Mouse (Mus musculus): ENCODE results near the gene Mbnl3. TPM values are rescaled to one million over a fixed set of nuclear protein-coding genes. Genes with fewer than 3 reads are reported as not detected.

Gene Mbnl3
- polyA plus RNA-seq (2015; fragmentation: Nextera tagmentation; extraction: Ambion mirVana) = 0.67 and 3.4 TPM in 2 replicates

DNA sequence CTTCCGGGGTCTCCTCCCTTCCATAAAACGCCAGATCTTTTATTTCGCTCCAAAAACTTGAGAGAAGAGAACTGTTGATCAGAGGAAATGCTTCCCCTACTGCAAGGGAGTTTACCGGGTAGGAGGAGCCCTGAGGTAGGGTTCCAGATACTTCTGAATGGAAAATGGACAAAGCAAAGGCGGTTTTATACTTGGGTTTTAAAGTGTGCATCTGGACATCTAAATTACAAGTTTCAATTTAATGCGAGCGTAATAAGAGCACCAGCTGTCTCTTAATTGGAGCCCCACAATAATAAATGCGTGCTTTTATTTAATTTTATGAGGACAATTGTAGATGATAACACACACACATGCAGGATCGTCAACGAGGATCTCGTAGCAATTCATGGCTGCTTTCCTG lies at the start of gene Mbnl3:
Gene Mbnl3, minus strand, starts transcription at position 101 of the 400 bp plus-strand sequence.
- Histone ChIP-seq H3K36me3 (no peaks in the 10 kb centered on the region), H3K4me2 (peak within 1 kb of the TSS; percentile 93), H3K9me3 (replicated peaks) (no peaks in the 10 kb centered on the region), H3K27me3 (replicated peaks) (peaks cover 3% of the 10 kb centered on the region; the same call in 1 of the 2 replicates), H3K4me3 (replicated peaks) (peak within 1 kb of the TSS; percentile 51), H3K4me1 (no peaks in the 10 kb centered on the region), H3K9ac (replicated peaks) (0 out of 2 replicates have a peak within 1 kb of the TSS, but pooled peaks have one; percentile 2), H3K27ac (replicated peaks) (no peak within 1 kb of the TSS)
- ATAC-seq (ENCODE audit: low FRiP score) = no peak
- WGBS = 29% methylated on average over 11 of the region's 11 CpGs

- Histone ChIP-seq H3K27ac (replicated peaks) (no peak overlapping the region), H3K4me3 (replicated peaks) (peak overlapping the region; percentile 51), H3K4me1 (no peaks in the 10 kb centered on the region), H3K9me3 (replicated peaks) (no peaks in the 10 kb centered on the region), H3K36me3 (no peaks in the 10 kb centered on the region), H3K4me2 (peak overlapping the region; percentile 93), H3K9ac (replicated peaks) (0 out of 2 replicates have a peak overlapping the region, but pooled peaks have one; percentile 2), H3K27me3 (replicated peaks) (peaks cover 3% of the 10 kb centered on the region; the same call in 1 of the 2 replicates)
- WGBS = 21% methylated on average over 70 of the region's 79 CpGs
- ATAC-seq (ENCODE audit: low FRiP score) = peak; percentile 76; the same call in 1 of the 2 replicates
Measured at GRCm38 (mm10) chrX:51205548-51206324, 596 bp downstream of the Mbnl3 start.

GRCm38 (mm10) chrX:51204626-51205547 lies 1.4 kb downstream of the Mbnl3 start:
- peak; percentile 79 for ATAC-seq (ENCODE audit: low FRiP score)
- Histone ChIP-seq H3K4me1 (no peaks in the 10 kb centered on the region), H3K36me3 (no peaks in the 10 kb centered on the region), H3K27ac (replicated peaks) (no peak overlapping the region), H3K4me3 (replicated peaks) (peak overlapping the region; percentile 51), H3K9ac (replicated peaks) (0 out of 2 replicates have a peak overlapping the region, but pooled peaks have one; percentile 20), H3K9me3 (replicated peaks) (no peaks in the 10 kb centered on the region), H3K27me3 (replicated peaks) (peaks cover 3% of the 10 kb centered on the region; the same call in 1 of the 2 replicates), H3K4me2 (peak overlapping the region; percentile 93)
- WGBS = 23% methylated on average over 44 of the region's 67 CpGs

DNA sequence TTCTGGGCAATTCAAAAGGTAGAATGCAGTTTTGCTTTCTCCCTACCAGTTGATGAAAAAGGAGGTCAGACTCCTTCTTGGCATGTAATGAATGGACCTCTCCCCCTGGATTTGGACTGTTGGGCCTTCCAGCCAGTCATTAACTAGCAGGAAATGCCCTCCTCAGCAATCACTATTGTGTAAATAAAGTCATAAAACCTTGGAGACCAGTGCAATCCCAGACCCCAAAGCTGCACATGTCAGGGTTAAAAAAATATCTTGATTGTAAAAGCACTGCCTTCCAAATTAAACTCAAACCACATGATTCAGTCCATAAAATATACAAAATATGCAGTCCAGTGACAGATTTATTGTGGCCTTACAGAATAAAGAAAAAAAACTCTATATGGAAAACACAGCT lies 9.3 kb downstream of the Mbnl3 start:
- ATAC-seq (ENCODE audit: low FRiP score) = no peak
- Histone ChIP-seq H3K9ac (replicated peaks) (no peak overlapping the region), H3K36me3 (no peaks in the 10 kb centered on the region)

DNA sequence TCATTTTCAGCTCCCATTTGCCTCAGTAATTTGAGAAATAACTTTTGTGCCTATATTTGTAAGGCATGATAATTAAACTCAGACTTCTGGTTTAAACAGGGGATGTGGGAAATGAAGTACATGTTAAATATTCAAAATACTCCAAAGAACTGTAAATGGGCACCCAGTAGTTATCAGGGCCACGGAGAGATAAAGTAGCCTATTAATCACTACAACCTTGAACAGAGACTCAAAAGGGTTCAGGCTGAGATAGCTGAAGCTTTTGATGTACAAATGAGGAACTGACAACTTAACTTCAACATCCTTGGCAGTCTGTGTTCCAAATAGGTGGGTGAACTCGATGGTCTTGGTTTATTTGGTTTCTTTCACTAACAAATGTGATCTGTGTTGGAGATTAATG lies 34.4 kb downstream of the Mbnl3 start:
- no peak for ATAC-seq (ENCODE audit: low FRiP score)
- 42% methylated on average over 2 of the region's 2 CpGs for WGBS

More for the DNA sequence above, 9.3 kb downstream of the Mbnl3 start:
- Histone ChIP-seq H3K4me2 (no peak overlapping the region), H3K4me1 (no peaks in the 10 kb centered on the region), H3K4me3 (replicated peaks) (no peak overlapping the region), H3K27me3 (replicated peaks) (no peaks in the 10 kb centered on the region), H3K9me3 (replicated peaks) (no peaks in the 10 kb centered on the region), H3K27ac (replicated peaks) (no peak overlapping the region)

DNA sequence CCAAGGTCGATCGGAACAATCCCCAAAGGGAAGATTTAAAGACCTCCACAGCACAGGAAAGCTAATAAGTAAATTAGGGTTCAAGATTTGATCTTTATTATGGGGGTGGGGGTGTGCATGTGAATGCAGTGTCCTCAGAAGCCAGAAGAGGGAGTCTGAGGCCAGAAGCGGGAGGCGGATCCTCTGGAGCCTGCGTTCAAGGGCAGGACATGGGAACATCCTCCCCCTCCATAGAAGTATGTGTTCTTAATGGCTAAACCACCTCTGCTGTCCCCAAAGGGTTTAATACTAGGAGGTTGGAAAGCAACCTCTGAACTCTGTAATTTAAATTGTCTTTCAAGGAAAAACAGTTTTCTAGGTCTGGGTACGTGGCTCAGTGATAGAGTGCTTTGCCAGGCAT lies 34.9 kb downstream of the Mbnl3 start:
- ATAC-seq (ENCODE audit: low FRiP score) = no peak
- Histone ChIP-seq H3K36me3 (no peaks in the 10 kb centered on the region), H3K9me3 (replicated peaks) (no peaks in the 10 kb centered on the region), H3K27ac (replicated peaks) (no peak overlapping the region), H3K4me2 (no peak overlapping the region), H3K9ac (replicated peaks) (no peak overlapping the region), H3K4me1 (no peaks in the 10 kb centered on the region), H3K27me3 (replicated peaks) (no peaks in the 10 kb centered on the region), H3K4me3 (replicated peaks) (no peak overlapping the region)
- 69% methylated on average over 6 of the region's 6 CpGs for whole genome bisulfite sequencing

More for the DNA sequence above, 34.4 kb downstream of the Mbnl3 start:
- no peaks in the 10 kb centered on the region for H3K27me3 ChIP-seq (replicated peaks)
- H3K27ac ChIP-seq (replicated peaks) = no peak overlapping the region
- H3K9me3 ChIP-seq (replicated peaks) = no peaks in the 10 kb centered on the region
- H3K9ac ChIP-seq (replicated peaks) = no peak overlapping the region
- no peak overlapping the region for H3K4me2 ChIP-seq
- H3K4me3 ChIP-seq (replicated peaks) = no peak overlapping the region
- no peaks in the 10 kb centered on the region for H3K36me3 ChIP-seq
- H3K4me1 ChIP-seq = no peaks in the 10 kb centered on the region

GRCm38 (mm10) chrX:51170404-51170803 lies 35.9 kb downstream of the Mbnl3 start:
- WGBS = 93% methylated on average over 1 of the region's 1 CpGs
- Histone ChIP-seq H3K27me3 (replicated peaks) (no peaks in the 10 kb centered on the region), H3K4me1 (no peaks in the 10 kb centered on the region), H3K9ac (replicated peaks) (no peak overlapping the region), H3K4me2 (no peak overlapping the region), H3K27ac (replicated peaks) (no peak overlapping the region), H3K4me3 (replicated peaks) (no peak overlapping the region), H3K36me3 (no peaks in the 10 kb centered on the region), H3K9me3 (replicated peaks) (no peaks in the 10 kb centered on the region)
- ATAC-seq (ENCODE audit: low FRiP score) = no peak

- Histone ChIP-seq H3K9ac (replicated peaks) (no peak overlapping the region), H3K4me1 (no peaks in the 10 kb centered on the region), H3K27me3 (replicated peaks) (no peaks in the 10 kb centered on the region), H3K36me3 (no peaks in the 10 kb centered on the region), H3K27ac (replicated peaks) (no peak overlapping the region), H3K4me3 (replicated peaks) (no peak overlapping the region), H3K4me2 (no peak overlapping the region), H3K9me3 (replicated peaks) (no peaks in the 10 kb centered on the region)
- no peak for ATAC-seq (ENCODE audit: low FRiP score)
- WGBS = 44% methylated on average over 5 of the region's 5 CpGs
Measured at GRCm38 (mm10) chrX:51169476-51170045, 36.8 kb downstream of the Mbnl3 start.

DNA sequence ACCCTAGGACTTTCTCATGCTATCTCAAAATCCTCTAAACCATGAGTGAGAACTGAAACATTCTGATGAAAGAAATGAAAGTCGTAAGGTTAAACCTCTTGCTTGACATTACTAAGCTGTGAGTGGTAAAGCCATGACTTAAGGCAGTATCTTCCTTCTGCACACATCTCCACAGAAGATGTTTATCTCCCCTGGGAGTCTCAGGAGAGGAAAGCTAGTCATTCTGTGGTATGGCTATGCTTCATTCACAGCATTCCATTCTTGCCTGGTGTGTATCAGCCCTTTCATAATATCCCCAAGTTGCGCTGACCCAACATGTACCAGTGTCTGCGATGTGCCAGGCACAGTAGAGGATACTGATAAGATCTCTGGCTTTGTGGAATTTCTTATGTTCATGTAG lies 38.4 kb downstream of the Mbnl3 start:
- Histone ChIP-seq H3K27ac (replicated peaks) (no peak overlapping the region), H3K27me3 (replicated peaks) (no peaks in the 10 kb centered on the region), H3K36me3 (no peaks in the 10 kb centered on the region), H3K4me3 (replicated peaks) (no peak overlapping the region), H3K4me2 (no peak overlapping the region), H3K9ac (replicated peaks) (no peak overlapping the region), H3K4me1 (no peaks in the 10 kb centered on the region), H3K9me3 (replicated peaks) (no peaks in the 10 kb centered on the region)
- WGBS = 92% methylated on average over 3 of the region's 3 CpGs
- no peak for ATAC-seq (ENCODE audit: low FRiP score)

DNA sequence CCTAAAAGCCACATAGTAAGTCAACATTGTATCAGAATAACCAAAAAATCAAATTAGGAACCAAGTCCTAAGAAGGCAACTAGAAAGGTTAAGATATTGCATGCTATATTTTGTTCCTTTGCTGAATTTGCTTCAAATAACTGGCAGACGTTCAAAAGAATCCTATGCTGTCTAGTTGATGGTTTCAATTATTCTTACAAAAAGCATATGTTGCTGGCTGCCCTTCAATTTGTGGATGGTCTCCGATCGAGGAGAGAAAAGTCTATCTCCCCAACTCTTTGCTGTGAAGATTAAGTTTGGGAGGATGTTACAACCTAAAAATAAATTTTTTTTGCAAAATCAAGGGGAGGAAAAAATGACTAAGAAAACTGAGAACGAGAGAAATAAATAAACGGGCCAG lies 41.6 kb downstream of the Mbnl3 start:
- Histone ChIP-seq H3K27ac (replicated peaks) (no peak overlapping the region), H3K36me3 (no peaks in the 10 kb centered on the region), H3K4me2 (no peak overlapping the region), H3K9ac (replicated peaks) (no peak overlapping the region), H3K9me3 (replicated peaks) (no peaks in the 10 kb centered on the region), H3K4me1 (no peaks in the 10 kb centered on the region), H3K4me3 (replicated peaks) (no peak overlapping the region), H3K27me3 (replicated peaks) (no peaks in the 10 kb centered on the region)
- no peak for ATAC-seq (ENCODE audit: low FRiP score)
- 86% methylated on average over 5 of the region's 5 CpGs for WGBS

DNA sequence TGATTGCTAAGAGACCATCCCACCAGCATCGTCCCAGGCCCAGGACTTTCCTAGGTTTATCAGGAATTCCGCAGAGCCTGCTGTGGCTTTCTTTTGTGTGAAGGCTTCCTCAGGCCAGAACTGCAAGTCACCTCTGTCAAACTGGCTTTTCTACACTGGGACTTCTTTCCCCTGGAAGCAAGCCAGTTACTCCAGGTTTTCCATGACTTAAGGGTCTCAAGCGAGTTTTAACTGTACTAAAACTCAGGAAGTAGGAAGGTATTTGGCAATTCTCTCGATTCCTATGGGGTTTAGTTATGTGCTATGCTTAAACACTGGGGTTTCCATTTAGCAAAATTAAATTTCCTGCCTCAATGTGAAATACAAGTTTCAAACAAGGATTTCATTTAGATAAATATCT lies 57.9 kb downstream of the Mbnl3 start:
- 69% methylated on average over 4 of the region's 4 CpGs for WGBS
- H3K27me3 ChIP-seq (replicated peaks) = no peaks in the 10 kb centered on the region
- H3K4me2 ChIP-seq = no peak overlapping the region
- H3K4me1 ChIP-seq = no peaks in the 10 kb centered on the region
- H3K36me3 ChIP-seq = no peaks in the 10 kb centered on the region
- ATAC-seq (ENCODE audit: low FRiP score) = no peak
- no peak overlapping the region for H3K27ac ChIP-seq (replicated peaks)
- H3K9ac ChIP-seq (replicated peaks) = no peak overlapping the region
- no peaks in the 10 kb centered on the region for H3K9me3 ChIP-seq (replicated peaks)
- no peak overlapping the region for H3K4me3 ChIP-seq (replicated peaks)

All from neural tube, embryonic 15.5 days (tissue).